ENCODE assay signal across 8 mouse cellular contexts in the genomic region with DNA sequence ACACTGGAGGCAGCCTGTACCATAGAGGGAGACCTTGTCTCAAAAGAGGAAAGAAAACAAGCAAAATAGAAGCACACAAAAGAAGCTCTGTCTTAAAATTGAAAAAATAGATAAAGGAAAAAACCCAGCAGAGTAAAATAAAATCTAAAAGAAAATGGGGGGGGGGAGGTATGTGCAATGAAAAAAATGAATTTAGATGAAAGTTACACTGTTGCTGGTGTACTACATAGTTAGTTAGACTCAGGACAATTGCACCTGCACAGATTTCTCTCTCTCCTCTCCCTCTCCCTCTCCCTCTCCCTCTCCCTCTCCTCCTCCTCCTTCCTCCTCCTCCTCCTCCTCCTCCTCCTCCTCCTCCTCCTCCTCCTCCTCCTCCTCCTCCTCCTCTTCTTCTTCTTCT. TPM values are rescaled to one million over a fixed set of nuclear protein-coding genes. Genes with fewer than 3 reads are reported as not detected.
DNase-seq lines count a peak whose midpoint lies in the region; ATAC-seq lines count a peak whose summit lies in the region.

A gene (minus strand): TSS at position 101 of the 400 bp plus-strand sequence.

- H3K9me3 ChIP-seq in heart, embryonic 13.5 days, result no peaks in the 10 kb centered on the region
- no peaks in the 10 kb centered on the region for H3K9me3 ChIP-seq in neural tube, embryonic 12.5 days

- peak within 1 kb of the TSS; percentile 74 for H3K9ac ChIP-seq in heart, embryonic 13.5 days
- peak within 1 kb of the TSS; percentile 95 for H3K9ac ChIP-seq in neural tube, embryonic 12.5 days

- H3K4me2 ChIP-seq in heart, embryonic 13.5 days, result peak within 1 kb of the TSS; percentile 87
- peak within 1 kb of the TSS; percentile 61 for H3K4me2 ChIP-seq in neural tube, embryonic 12.5 days (replicated peaks)

- H3K4me3 ChIP-seq in heart, embryonic 13.5 days, result peak within 1 kb of the TSS; percentile 96
- peak within 1 kb of the TSS; percentile 94 for H3K4me3 ChIP-seq in neural tube, embryonic 12.5 days

- H3K36me3 ChIP-seq in heart, embryonic 13.5 days, result no peaks in the 10 kb centered on the region
- H3K36me3 ChIP-seq in neural tube, embryonic 12.5 days, result no peaks in the 10 kb centered on the region

- DNase-seq in left cerebral cortex, adult 18-20 months (ENCODE audit: low spot score in 2 of 2), result no peak
- DNase-seq in left cerebral cortex, adult 9 months (ENCODE audit: low spot score in 2 of 2), result no peak
- no peak for DNase-seq in left cerebral cortex, postnatal 25 days (ENCODE audit: low spot score in 2 of 2)
- DNase-seq in right cerebral cortex, postnatal 25 days, result no peak
- no peak for DNase-seq in kidney, adult 9 months

- H3K4me1 ChIP-seq in heart, embryonic 13.5 days, result peaks cover 31% of the 10 kb centered on the region
- H3K4me1 ChIP-seq in neural tube, embryonic 12.5 days, result peaks cover 25% of the 10 kb centered on the region

- intact Hi-C loops in left cerebral cortex, postnatal 25 days (cut with DNase I), result loop anchor here (5.0 kb wide), 1 partner anchor 46 kb away; no protein-coding TSS in a partner anchor

- ATAC-seq in common myeloid progenitor, adult 5-6 weeks (replicated peaks; ENCODE audit: low read depth, poor library complexity, severe bottlenecking), result no peak
- no peak for ATAC-seq in heart, embryonic 13.5 days (ENCODE audit: extremely low read depth, insufficient number of reproducible peaks, low FRiP score, low TSS enrichment)
- no peak for ATAC-seq in neural tube, embryonic 12.5 days (ENCODE audit: low FRiP score, low read depth)

- peak within 1 kb of the TSS; percentile 99 for H3K27ac ChIP-seq in heart, embryonic 13.5 days (replicated peaks)
- peak within 1 kb of the TSS; percentile 62; the same call in 1 of the 2 replicates for H3K27ac ChIP-seq in neural tube, embryonic 12.5 days

- H3K27me3 ChIP-seq in heart, embryonic 13.5 days (replicated peaks), result no peaks in the 10 kb centered on the region
- no peaks in the 10 kb centered on the region for H3K27me3 ChIP-seq in neural tube, embryonic 12.5 days (replicated peaks)

RNA-seq across cellular contexts. Expression of the gene that starts here (rescaled TPM):
- total RNA-seq in left cerebral cortex, adult 18-20 months (2021), result 10 to 100 TPM; 91.4 to 94.1 TPM
- total RNA-seq in common myeloid progenitor, adult 5-6 weeks (2017), result 42.8 and 46.9 TPM in 2 replicates
- 14.4 and 15.6 TPM in 2 replicates for polyA plus RNA-seq in heart, embryonic 13.5 days (2015; fragmentation: Nextera tagmentation; extraction: Ambion mirVana)
- 10 to 100 TPM; 81.9 to 84.5 TPM for total RNA-seq in left cerebral cortex, postnatal 25 days (2021)
- 16.1 and 17.8 TPM in 2 replicates for polyA plus RNA-seq in neural tube, embryonic 12.5 days (2016; fragmentation: Nextera tagmentation; extraction: Ambion mirVana)
